19 mouse cellular contexts compared by ENCODE assay signal in genomic region chr15:68801763-68802162, GRCm38 (mm10).
DNase-seq lines count a peak whose midpoint lies in the region; ATAC-seq lines count a peak whose summit lies in the region.
"Had no signal": no experiment of that assay in that cellular context is flagged by ENCODE, and none has a peak within 500 bp of the region (broad histone marks: within the 10 kb centered on the region; RNA-seq: fewer than 3 reads in every experiment).

No protein-coding gene starts in this region.

- intact Hi-C loops in left cerebral cortex, postnatal 4 days (cut with DNase I), result no loop called here

- DNase-seq in frontal cortex, postnatal 10 days (ENCODE audit: low spot score in 2 of 2), result no peak
- DNase-seq in left cerebral cortex, adult 18-20 months (ENCODE audit: low spot score in 2 of 2), result peak; percentile 11 to 32
- no peak for DNase-seq in left cerebral cortex, postnatal 4 days
- peak; percentile 19 to 37 for DNase-seq in right cerebral cortex, adult 2 months (ENCODE audit: low spot score in 2 of 2)
- no peak for DNase-seq in right cerebral cortex, postnatal 4 days
- DNase-seq in embryo, embryonic 11 days, result no peak
- DNase-seq: adrenal gland, adult 8-10 months; adrenal gland, postnatal 36 days; B cell, adult 2 months; cerebellum, adult 11 months; cerebellum, adult 8-10 months; cerebellum, postnatal 14 days; gastrocnemius, postnatal 36 days; heart, adult 2 months; heart, postnatal 14 days had no signal

- peak; percentile 81 for ATAC-seq in frontal cortex, adult (ENCODE audit: low TSS enrichment)
- ATAC-seq: CD4-positive, CD25-positive, alpha-beta regulatory T cell, adult 4 months; forebrain, embryonic 15.5 days; hindbrain, postnatal 0 days had no signal

Comparison
In these comparisons a context has a peak if more than half of its experiments do, and no peak if none do; other contexts are left out.
1. DNase-seq: peak in left cerebral cortex, adult 18-20 months (2 of 2) and right cerebral cortex, adult 2 months (2 of 2); none in frontal cortex, postnatal 10 days (0 of 2), left cerebral cortex, postnatal 4 days (single experiment), right cerebral cortex, postnatal 4 days (single experiment) and embryo, embryonic 11 days (single experiment).